Comparison of ENCODE assay signal across 9 mouse cellular contexts in the genomic region with DNA sequence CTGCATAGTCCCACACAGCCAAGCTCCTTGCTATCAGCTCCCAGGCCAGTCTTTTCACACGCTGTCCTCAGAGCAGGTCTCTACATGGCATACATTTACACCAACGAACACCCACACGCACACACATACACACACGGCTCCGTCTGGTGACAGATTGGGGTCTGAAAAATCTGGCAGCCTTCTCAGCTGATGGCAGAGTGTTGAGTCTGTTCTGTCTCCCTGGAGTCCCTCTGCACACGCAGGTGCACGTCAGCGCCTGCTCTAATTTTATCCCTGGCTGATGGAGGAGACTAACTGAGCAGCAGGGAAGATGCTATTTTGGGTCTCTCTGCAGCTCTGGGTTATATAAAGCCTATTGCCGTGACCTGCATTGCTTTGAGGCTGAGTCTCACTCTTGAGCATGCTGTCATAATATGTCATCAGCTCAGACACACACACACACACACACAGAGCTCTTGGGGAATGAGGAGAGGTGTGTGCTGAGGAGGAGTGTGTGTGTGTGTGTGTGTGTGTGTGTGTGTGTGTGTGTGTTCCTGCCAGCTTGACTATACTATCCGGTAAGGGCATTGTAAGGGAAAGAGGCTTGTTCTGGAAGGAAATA. TPM values are rescaled to one million over a fixed set of nuclear protein-coding genes. Genes with fewer than 3 reads are reported as not detected.
A peak's percentile ranks its signal among the peaks of the same experiment; 100 is the strongest.
DNase-seq lines count a peak whose midpoint lies in the region; ATAC-seq and TF ChIP-seq lines count a peak whose summit lies in the region.
"Had no signal": no experiment of that assay in that cellular context is flagged by ENCODE, and none has a peak within 500 bp of the region (broad histone marks: within the 10 kb centered on the region; RNA-seq: fewer than 3 reads in every experiment).

No protein-coding gene starts in this region.

- TF ChIP-seq EP300 in heart, adult 2 months (IDR thresholded peaks at IDR 0.05; ENCODE audit: insufficient read depth, low read depth, low read length) = peak; percentile 73

- peak overlapping the region; percentile 48 for H3K9ac ChIP-seq in heart, adult 2 months (ENCODE audit: low read depth, low read length)
- peak overlapping the region; percentile 16 for H3K9ac ChIP-seq in neural tube, embryonic 14.5 days (replicated peaks; ENCODE audit: low read depth, low read length)
- H3K9ac ChIP-seq: neural tube, embryonic 12.5 days had no signal

- H3K36me3 ChIP-seq in heart, adult 2 months (ENCODE audit: control insufficient read depth, insufficient read depth, low read length) = no peaks in the 10 kb centered on the region
- H3K36me3 ChIP-seq in neural tube, embryonic 14.5 days (ENCODE audit: control insufficient read depth, insufficient read depth, low read length) = no peaks in the 10 kb centered on the region
- H3K36me3 ChIP-seq: neural tube, embryonic 12.5 days had no signal

- peak overlapping the region; percentile 3; the same call in 1 of the 2 replicates for H3K4me3 ChIP-seq in heart, adult 2 months
- no peak overlapping the region for H3K4me3 ChIP-seq in neural tube, embryonic 14.5 days (ENCODE audit: low read depth, low read length)
- H3K4me3 ChIP-seq: neural tube, embryonic 12.5 days had no signal

- H3K27me3 ChIP-seq in heart, adult 2 months (ENCODE audit: control insufficient read depth, insufficient read depth, low read length) = no peaks in the 10 kb centered on the region
- H3K27me3 ChIP-seq in neural tube, embryonic 14.5 days (ENCODE audit: control insufficient read depth, insufficient read depth, low read length) = no peaks in the 10 kb centered on the region
- H3K27me3 ChIP-seq: neural tube, embryonic 12.5 days had no signal

- no peak for TF ChIP-seq CTCF in heart, adult 2 months (IDR thresholded peaks at IDR 0.05)

- H3K9me3 ChIP-seq in neural tube, embryonic 14.5 days (ENCODE audit: control insufficient read depth, low read length) = no peaks in the 10 kb centered on the region
- H3K9me3 ChIP-seq: neural tube, embryonic 12.5 days had no signal

- intact Hi-C loops in heart, adult 2 months (cut with DNase I) = loop anchor here (5.0 kb wide), 2 partner anchors 36 to 89 kb away; a partner anchor contains a TSS

- DNase-seq in adrenal gland, postnatal 10 days = peak; percentile 30
- no peak for DNase-seq in adrenal gland, postnatal 4 days (ENCODE audit: low spot score in 2 of 2)
- DNase-seq in cerebellum, postnatal 36 days = peak; percentile 78 to 89
- DNase-seq in heart, adult 2 months = peak; percentile 57 to 78
- peak; percentile 84 for DNase-seq in layer of hippocampus, adult 9-10 months (ENCODE audit: low spot score)
- no peak for DNase-seq in B cell, adult 2 months

- H3K4me1 ChIP-seq in heart, adult 2 months (ENCODE audit: control insufficient read depth, insufficient read depth, low read length) = peaks cover 10% of the 10 kb centered on the region
- peaks cover 20% of the 10 kb centered on the region for H3K4me1 ChIP-seq in neural tube, embryonic 14.5 days (ENCODE audit: control insufficient read depth, insufficient read depth, low read length)

- TF ChIP-seq POLR2A in heart, adult 2 months (IDR thresholded peaks at IDR 0.05; ENCODE audit: insufficient read depth, low read depth, low read length) = peak; percentile 58

- H3K4me2 ChIP-seq in neural tube, embryonic 14.5 days (ENCODE audit: low read depth, low read length) = no peak overlapping the region
- H3K4me2 ChIP-seq: neural tube, embryonic 12.5 days had no signal

- WGBS in heart, adult 2 months = 21% methylated on average over 10 of the region's 10 CpGs
- 37% methylated on average over 10 of the region's 10 CpGs for WGBS in neural tube, embryonic 14.5 days

- peak; percentile 83 for ATAC-seq in neural tube, embryonic 14.5 days (ENCODE audit: low read depth)
- no peak for ATAC-seq in megakaryocyte-erythroid progenitor cell, adult 5-6 weeks (replicated peaks; ENCODE audit: low FRiP score, low TSS enrichment, poor library complexity, severe bottlenecking)

- no peaks in the 10 kb centered on the region for H3K79me2 ChIP-seq in heart, adult 2 months (replicated peaks; ENCODE audit: control insufficient read depth, insufficient read depth, low read length)

- peak overlapping the region; percentile 81 for H3K27ac ChIP-seq in heart, adult 2 months
- H3K27ac ChIP-seq in neural tube, embryonic 14.5 days (ENCODE audit: low read depth, low read length) = peak overlapping the region; percentile 60
- H3K27ac ChIP-seq: neural tube, embryonic 12.5 days had no signal

RNA-seq across cellular contexts. Expression of a gene that starts 37.6 kb away (rescaled TPM):
- 10 to 100 TPM in 1 of 2 experiments, 1 to 10 TPM in 1; 5.8 to 25.4 TPM for total RNA-seq in adrenal gland, postnatal 10 days (2021)
- total RNA-seq in adrenal gland, postnatal 4 days (2021) = 1 to 10 TPM; 6.5 to 8.3 TPM
- total RNA-seq in heart, adult 2 months (2021) = 1 to 10 TPM; 3.0 to 5.7 TPM
- polyA plus RNA-seq in heart, adult 2 months (2012; rRNA removed) = 9.1 and 12.6 TPM in 2 replicates
- polyA plus RNA-seq in neural tube, embryonic 14.5 days (2014; fragmentation: Nextera tagmentation; extraction: Ambion mirVana) = 2.8 and 4.0 TPM in 2 replicates
- total RNA-seq in megakaryocyte-erythroid progenitor cell, adult 5-6 weeks (2014; fragmentation: Nextera tagmentation) = 2.8 and 16.5 TPM in 2 replicates
- total RNA-seq in megakaryocyte-erythroid progenitor cell, adult 5-6 weeks (2017) = 257 and 293 TPM in 2 replicates

Comparison
In these comparisons a context has a peak if more than half of its experiments do, and no peak if none do; other contexts are left out.
1. DNase-seq: peak in adrenal gland, postnatal 10 days (single experiment), cerebellum, postnatal 36 days (2 of 2), heart, adult 2 months (2 of 2) and layer of hippocampus, adult 9-10 months (single experiment); none in adrenal gland, postnatal 4 days (0 of 2) and B cell, adult 2 months (0 of 2).